Mouse (Mus musculus): ENCODE measurements around the gene Gm20425.
"Not testable (repeated sequence)": the region's sequence is repeated elsewhere in the genome, so short reads cannot be mapped to it uniquely, and the experiment has no call there.

Gm20425 gene

GRCm38 (mm10) chr9:103224721-103225120 is 5.4 kb downstream of the Gm20425 start:
- no peak for DNase-seq (ENCODE audit: low read depth, low spot score)

GRCm38 (mm10) chr9:103214281-103214680 is 15.8 kb downstream of the Gm20425 start:
- DNase-seq (ENCODE audit: low read depth, low spot score) = no peak

GRCm38 (mm10) chr9:103213631-103214030 is 16.5 kb downstream of the Gm20425 start:
- DNase-seq (ENCODE audit: low read depth, low spot score) = no peak

GRCm38 (mm10) chr9:103212654-103213420 is 17.3 kb downstream of the Gm20425 start:
- no peak for DNase-seq (ENCODE audit: low read depth, low spot score)

GRCm38 (mm10) chr9:103208802-103209423 is 21.2 kb downstream of the Gm20425 start:
- DNase-seq (ENCODE audit: low read depth, low spot score) = no peak

GRCm38 (mm10) chr9:103207846-103208245 is 22.3 kb downstream of the Gm20425 start:
- peak; percentile 57 for DNase-seq (ENCODE audit: low read depth, low spot score)

- DNase-seq (ENCODE audit: low read depth, low spot score) = no peak
Observed at GRCm38 (mm10) chr9:103205786-103206185, 24.3 kb downstream of the Gm20425 start.

GRCm38 (mm10) chr9:103201561-103202260 is 28.4 kb downstream of the Gm20425 start, which contains the start of gene Srprb:
Srprb (minus strand) TSS chr9:103202137.
- peak; percentile 80 for DNase-seq (ENCODE audit: low read depth, low spot score)

- DNase-seq (ENCODE audit: low read depth, low spot score) = no peak
Observed at GRCm38 (mm10) chr9:103188416-103188815, 41.7 kb downstream of the Gm20425 start.

GRCm38 (mm10) chr9:103186747-103187146 is 43.4 kb downstream of the Gm20425 start:
- DNase-seq (ENCODE audit: low read depth, low spot score) = no peak

- DNase-seq (ENCODE audit: low read depth, low spot score) = no peak
Observed at GRCm38 (mm10) chr9:103185946-103186345, 44.2 kb downstream of the Gm20425 start.

- DNase-seq (ENCODE audit: low read depth, low spot score) = no peak
Observed at GRCm38 (mm10) chr9:103184855-103185254, 45.3 kb downstream of the Gm20425 start.

GRCm38 (mm10) chr9:103181886-103182285 is 48.2 kb downstream of the Gm20425 start:
- DNase-seq (ENCODE audit: low read depth, low spot score) = no peak

GRCm38 (mm10) chr9:103180807-103181565 is 49.1 kb downstream of the Gm20425 start:
- DNase-seq (ENCODE audit: low read depth, low spot score) = no peak

GRCm38 (mm10) chr9:103180303-103180702 is 49.8 kb downstream of the Gm20425 start:
- DNase-seq (ENCODE audit: low read depth, low spot score) = no peak

- DNase-seq (ENCODE audit: low read depth, low spot score) = no peak
Observed at GRCm38 (mm10) chr9:103175692-103176091, 54.4 kb downstream of the Gm20425 start.

- no peak for DNase-seq (ENCODE audit: low read depth, low spot score)
Observed at GRCm38 (mm10) chr9:103174771-103175519, 55.2 kb downstream of the Gm20425 start.

- DNase-seq (ENCODE audit: low read depth, low spot score) = no peak
Observed at GRCm38 (mm10) chr9:103168771-103169170, 61.3 kb downstream of the Gm20425 start.

GRCm38 (mm10) chr9:103168046-103168445 is 62.1 kb downstream of the Gm20425 start:
- no peak for DNase-seq (ENCODE audit: low read depth, low spot score)

GRCm38 (mm10) chr9:103163806-103164205 is 66.3 kb downstream of the Gm20425 start:
- no peak for DNase-seq (ENCODE audit: low read depth, low spot score)

- not testable (repeated sequence) for DNase-seq (ENCODE audit: low read depth, low spot score)
Observed at GRCm38 (mm10) chr9:103155158-103155557, 74.9 kb downstream of the Gm20425 start.

Data from retina, adult 2 months (tissue).